Mouse (Mus musculus) E14TG2a.4 (cell line): ENCODE measurements around the gene Nrxn3.

Experiments
- CTCF ChIP-seq: conservative IDR thresholded peaks from 2 replicates; pipeline ENCODE4 v1.5.1; 2014; ENCODE audit warnings: low read length
- POU5F1 ChIP-seq: IDR thresholded peaks from 2 replicates; pipeline ENCODE4 v1.6.1; 2014; ENCODE audit warnings: low read length, borderline replicate concordance

- peak; percentile 35 for TF ChIP-seq CTCF
- no peak for TF ChIP-seq POU5F1
Measured at GRCm38 (mm10) chr12:88992141-88992540, 269.5 kb downstream of the Nrxn3 start.
